Mouse (Mus musculus): ENCODE measurements around the gene Olfr913. TPM values are rescaled to one million over a fixed set of nuclear protein-coding genes. Genes with fewer than 3 reads are reported as not detected.

Olfr913 gene
- polyA plus RNA-seq (2012; rRNA removed; ENCODE audit: low replicate concordance): not detected in 2 replicates

GRCm38 (mm10) chr9:38592459-38592858 lies at the start of gene Olfr913:
Gene Olfr913 (plus strand): TSS chr9:38592759.

GRCm38 (mm10) chr9:38579878-38580277 lies 12.7 kb upstream of the Olfr913 start, which contains the start of gene Olfr912:
Gene Olfr912 (plus strand): TSS chr9:38580178.

GRCm38 (mm10) chr9:38604802-38605201 lies 12.2 kb downstream of the Olfr913 start, which contains the start of gene Olfr914:
Gene Olfr914 (plus strand): TSS chr9:38605102.

Other genes starting within 250 kb of the Olfr913 start
- gene Olfr898, start 244.3 kb upstream of the Olfr913 start, polyA plus RNA-seq (2012; rRNA removed; ENCODE audit: low replicate concordance): not detected in 2 replicates
- not detected in 2 replicates for gene Olfr250, start 225.9 kb upstream of the Olfr913 start, polyA plus RNA-seq (2012; rRNA removed; ENCODE audit: low replicate concordance)
- gene Olfr251, start 215.7 kb upstream of the Olfr913 start, polyA plus RNA-seq (2012; rRNA removed; ENCODE audit: low replicate concordance): not detected in 2 replicates
- gene Olfr147, start 191.1 kb upstream of the Olfr913 start, polyA plus RNA-seq (2012; rRNA removed; ENCODE audit: low replicate concordance): not detected in 2 replicates
- gene Olfr901, start 163.3 kb upstream of the Olfr913 start, polyA plus RNA-seq (2012; rRNA removed; ENCODE audit: low replicate concordance): not detected in 2 replicates
- gene Olfr902, start 145.1 kb upstream of the Olfr913 start, polyA plus RNA-seq (2012; rRNA removed; ENCODE audit: low replicate concordance): not detected in 2 replicates
- gene Olfr904, start 129.6 kb upstream of the Olfr913 start, polyA plus RNA-seq (2012; rRNA removed; ENCODE audit: low replicate concordance): not detected in 2 replicates
- not detected in 2 replicates for gene Olfr905, start 121.7 kb upstream of the Olfr913 start, polyA plus RNA-seq (2012; rRNA removed; ENCODE audit: low replicate concordance)
- gene Olfr906, start 105.7 kb upstream of the Olfr913 start, polyA plus RNA-seq (2012; rRNA removed; ENCODE audit: low replicate concordance): not detected in 2 replicates
- not detected in 2 replicates for gene Olfr907, start 97.0 kb upstream of the Olfr913 start, polyA plus RNA-seq (2012; rRNA removed; ENCODE audit: low replicate concordance)
- not detected in 2 replicates for gene Olfr911-ps1, start 71.2 kb upstream of the Olfr913 start, polyA plus RNA-seq (2012; rRNA removed; ENCODE audit: low replicate concordance)
- gene Olfr910, start 54.9 kb upstream of the Olfr913 start, polyA plus RNA-seq (2012; rRNA removed; ENCODE audit: low replicate concordance): not detected in 2 replicates
- gene Olfr912, start 12.6 kb upstream of the Olfr913 start, polyA plus RNA-seq (2012; rRNA removed; ENCODE audit: low replicate concordance): not detected in 2 replicates
- gene Olfr914, start 12.3 kb downstream of the Olfr913 start, polyA plus RNA-seq (2012; rRNA removed; ENCODE audit: low replicate concordance): not detected in 2 replicates
- not detected in 2 replicates for gene Olfr916, start 67.1 kb downstream of the Olfr913 start, polyA plus RNA-seq (2012; rRNA removed; ENCODE audit: low replicate concordance)
- not detected in 2 replicates for gene Olfr917, start 73.1 kb downstream of the Olfr913 start, polyA plus RNA-seq (2012; rRNA removed; ENCODE audit: low replicate concordance)
- not detected in 2 replicates for gene Olfr918, start 81.8 kb downstream of the Olfr913 start, polyA plus RNA-seq (2012; rRNA removed; ENCODE audit: low replicate concordance)
- gene Olfr919, start 110.9 kb downstream of the Olfr913 start, polyA plus RNA-seq (2012; rRNA removed; ENCODE audit: low replicate concordance): not detected in 2 replicates
- gene Vwa5a, start 125.5 kb downstream of the Olfr913 start, polyA plus RNA-seq (2012; rRNA removed; ENCODE audit: low replicate concordance): 29.9 and 35.9 TPM in 2 replicates
- gene Olfr920, start 159.5 kb downstream of the Olfr913 start, polyA plus RNA-seq (2012; rRNA removed; ENCODE audit: low replicate concordance): 0.21 and 0.32 TPM in 2 replicates
- not detected in 2 replicates for gene Olfr921, start 180.3 kb downstream of the Olfr913 start, polyA plus RNA-seq (2012; rRNA removed; ENCODE audit: low replicate concordance)
- gene Olfr922, start 221.9 kb downstream of the Olfr913 start, polyA plus RNA-seq (2012; rRNA removed; ENCODE audit: low replicate concordance): not detected in 2 replicates
- not detected in 2 replicates for gene Olfr923, start 233.8 kb downstream of the Olfr913 start, polyA plus RNA-seq (2012; rRNA removed; ENCODE audit: low replicate concordance)

All from subcutaneous adipose tissue, adult 2 months (tissue).